Mouse (Mus musculus) CD4-positive, CD25-positive, alpha-beta regulatory T cell, adult 2 months (primary cell): ENCODE data around the gene Ankrd13b.
A peak's percentile ranks its signal among the peaks of the same experiment; 100 is the strongest.

Experiments used
- DNase-seq: peaks from one replicate; pipeline ENCODE4 v3.0.0-alpha.2; 2012; ENCODE audit warnings: low read depth, low spot score

The Ankrd13b gene

GRCm38 (mm10) chr11:77462283-77463100 lies 27.0 kb downstream of the Ankrd13b start, which contains the start of gene Coro6:
Coro6 (plus strand) TSS chr11:77462411.
- peak; percentile 45 for DNase-seq

DNA sequence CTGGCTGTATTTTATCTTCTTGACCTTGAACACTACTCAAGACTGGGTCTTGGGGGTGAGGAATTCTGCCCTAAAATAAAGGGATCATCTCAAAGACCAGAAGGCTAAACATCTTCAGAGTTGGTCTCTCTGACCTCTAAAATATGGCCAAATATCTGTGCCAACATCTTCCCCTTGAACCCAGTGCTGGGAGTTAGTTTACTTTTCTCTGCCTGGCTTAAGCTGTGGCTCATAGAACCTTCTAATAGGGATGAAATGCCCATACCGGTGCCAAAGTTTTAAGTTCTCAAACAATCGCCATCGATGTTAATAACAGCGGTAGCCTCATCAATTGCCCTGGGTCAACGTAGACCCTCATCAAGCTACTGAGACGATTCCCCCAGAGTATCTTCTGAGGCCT lies 27.6 kb downstream of the Ankrd13b start:
- DNase-seq = no peak

DNA sequence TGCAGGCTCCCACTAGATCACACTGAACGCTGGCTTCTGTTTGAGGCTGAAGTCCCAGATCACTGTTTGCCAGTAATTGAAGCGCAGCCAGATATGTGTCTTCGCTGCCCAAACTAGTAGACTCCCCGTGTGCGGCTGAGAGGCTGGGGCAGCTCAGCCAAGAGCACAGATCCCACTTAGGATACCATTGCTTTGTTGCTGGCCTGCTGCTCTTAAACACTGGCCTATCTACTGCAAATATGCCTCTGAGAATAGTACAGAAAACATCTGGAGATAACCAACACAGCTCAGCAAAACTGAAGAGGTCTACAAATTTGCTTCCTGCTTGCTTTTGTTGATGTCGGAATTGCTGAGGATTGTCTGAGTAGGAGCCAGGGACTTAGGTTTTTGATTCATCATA lies 32.6 kb downstream of the Ankrd13b start:
- no peak for DNase-seq

DNA sequence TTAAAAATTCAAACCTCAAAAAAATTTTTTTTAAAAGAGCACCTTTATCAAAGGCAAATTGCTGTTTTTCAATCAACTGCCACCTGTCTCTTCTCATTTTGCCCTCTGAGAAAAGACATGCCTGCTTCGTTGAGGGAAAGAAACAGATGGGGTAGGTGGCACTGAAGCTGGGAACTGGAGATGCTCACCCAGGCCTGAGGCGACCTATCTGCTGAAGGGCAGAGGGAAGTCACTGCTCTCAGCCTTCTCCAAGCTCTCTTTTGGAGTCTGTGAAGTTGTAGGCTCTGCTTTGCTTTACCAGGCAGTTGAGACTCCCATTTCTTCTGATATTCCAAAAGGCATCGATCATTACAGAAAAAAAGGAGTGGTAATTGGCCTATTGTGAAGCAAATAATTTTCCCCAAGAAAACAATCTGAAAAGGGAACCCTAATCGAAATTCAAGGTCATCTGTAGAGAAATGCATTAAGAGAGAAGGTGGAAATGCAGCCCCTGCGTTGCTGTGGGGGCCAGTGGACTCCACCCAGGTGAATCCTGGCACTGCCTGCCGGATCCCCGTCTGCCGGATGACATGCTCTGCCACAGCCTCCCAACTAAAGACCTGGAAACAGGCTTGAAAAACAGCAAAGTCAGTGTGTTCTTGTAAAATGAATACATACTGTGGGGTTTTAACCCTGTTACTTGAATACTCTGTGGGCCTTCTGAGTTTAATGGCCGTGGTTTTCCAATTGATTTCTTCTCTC lies 33.5 kb downstream of the Ankrd13b start:
- DNase-seq = no peak

GRCm38 (mm10) chr11:77453388-77453787 lies 36.1 kb downstream of the Ankrd13b start:
- DNase-seq = no peak

DNA sequence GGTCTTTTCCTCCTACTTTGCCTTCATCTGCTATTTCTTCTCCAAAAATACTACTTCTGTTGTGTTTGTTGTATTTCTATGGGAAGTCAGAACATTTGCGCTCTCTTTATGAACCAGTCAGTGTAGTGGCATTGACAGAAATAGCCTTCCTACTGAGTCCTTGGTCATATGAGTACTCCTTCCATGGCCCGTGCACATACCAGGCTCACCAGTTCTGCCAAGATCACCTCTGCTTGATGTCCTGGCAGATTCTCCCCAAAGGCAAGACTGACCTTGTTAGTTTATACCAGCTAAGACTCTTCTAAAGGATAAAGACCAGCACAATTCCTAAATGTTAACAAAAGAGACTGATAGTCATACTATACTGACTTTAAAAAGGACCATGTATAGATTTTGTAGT lies 37.8 kb downstream of the Ankrd13b start:
- DNase-seq = no peak

DNA sequence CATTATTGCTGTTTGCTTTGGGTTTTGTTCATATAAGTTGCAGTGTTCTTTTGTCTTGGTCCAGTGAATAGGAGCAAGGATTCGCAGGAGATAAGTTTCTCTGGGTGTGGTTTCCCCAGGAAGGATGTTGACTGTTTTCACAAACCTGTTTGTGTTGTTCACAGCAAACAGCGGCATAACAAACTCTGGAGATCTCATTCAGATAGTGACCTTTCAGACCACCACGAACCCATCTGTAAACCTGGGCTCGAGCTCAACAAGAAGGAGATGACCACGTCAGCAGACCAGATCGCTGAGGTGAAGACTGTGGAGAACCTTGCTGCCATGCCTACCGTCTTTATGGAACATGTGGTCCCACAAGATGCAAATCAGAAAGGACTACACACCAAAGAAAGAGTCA lies 40.3 kb downstream of the Ankrd13b start:
- DNase-seq = no peak

- DNase-seq = peak; percentile 79
Measured at GRCm38 (mm10) chr11:77446628-77447041, 42.8 kb downstream of the Ankrd13b start.

GRCm38 (mm10) chr11:77444939-77445338 lies 44.5 kb downstream of the Ankrd13b start:
- no peak for DNase-seq

GRCm38 (mm10) chr11:77442186-77443170 lies 47.0 kb downstream of the Ankrd13b start:
- no peak for DNase-seq

- no peak for DNase-seq
Measured at GRCm38 (mm10) chr11:77441020-77441419, 48.5 kb downstream of the Ankrd13b start.

- DNase-seq = no peak
Measured at GRCm38 (mm10) chr11:77440081-77440480, 49.4 kb downstream of the Ankrd13b start.

GRCm38 (mm10) chr11:77437026-77437425 lies 52.5 kb downstream of the Ankrd13b start:
- DNase-seq = no peak

DNA sequence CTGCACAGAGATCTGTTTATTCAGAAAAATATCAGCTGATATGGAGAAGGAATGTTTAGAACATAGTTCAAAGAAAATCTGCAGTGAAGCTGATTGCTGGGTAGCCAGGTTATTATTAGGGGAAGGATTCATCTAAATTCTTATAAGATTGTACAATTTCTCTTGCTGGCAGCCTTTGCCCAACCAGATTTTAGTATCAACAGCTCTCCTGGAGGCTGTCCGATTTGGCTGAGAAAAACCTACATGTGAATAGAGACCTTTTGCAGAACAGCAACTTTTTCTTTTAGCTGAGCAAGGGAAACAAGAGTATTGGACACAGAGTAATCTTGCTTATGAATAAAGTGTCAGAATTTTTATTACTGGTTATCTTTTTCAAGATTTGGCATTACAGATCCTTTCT lies 61.0 kb downstream of the Ankrd13b start:
- no peak for DNase-seq

- DNase-seq = no peak
Measured at GRCm38 (mm10) chr11:77423175-77423859, 66.2 kb downstream of the Ankrd13b start.
